Mouse (Mus musculus) 416B (cell line): ENCODE results near the gene Ccdc122.
"Not testable (repeated sequence)": the region's sequence is repeated elsewhere in the genome, so short reads cannot be mapped to it uniquely, and the experiment has no call there.

Experiments
- DNase-seq: peaks from one replicate; pipeline ENCODE4 v3.0.0; 2011; ENCODE audit warnings: low read depth

Ccdc122 gene

DNA sequence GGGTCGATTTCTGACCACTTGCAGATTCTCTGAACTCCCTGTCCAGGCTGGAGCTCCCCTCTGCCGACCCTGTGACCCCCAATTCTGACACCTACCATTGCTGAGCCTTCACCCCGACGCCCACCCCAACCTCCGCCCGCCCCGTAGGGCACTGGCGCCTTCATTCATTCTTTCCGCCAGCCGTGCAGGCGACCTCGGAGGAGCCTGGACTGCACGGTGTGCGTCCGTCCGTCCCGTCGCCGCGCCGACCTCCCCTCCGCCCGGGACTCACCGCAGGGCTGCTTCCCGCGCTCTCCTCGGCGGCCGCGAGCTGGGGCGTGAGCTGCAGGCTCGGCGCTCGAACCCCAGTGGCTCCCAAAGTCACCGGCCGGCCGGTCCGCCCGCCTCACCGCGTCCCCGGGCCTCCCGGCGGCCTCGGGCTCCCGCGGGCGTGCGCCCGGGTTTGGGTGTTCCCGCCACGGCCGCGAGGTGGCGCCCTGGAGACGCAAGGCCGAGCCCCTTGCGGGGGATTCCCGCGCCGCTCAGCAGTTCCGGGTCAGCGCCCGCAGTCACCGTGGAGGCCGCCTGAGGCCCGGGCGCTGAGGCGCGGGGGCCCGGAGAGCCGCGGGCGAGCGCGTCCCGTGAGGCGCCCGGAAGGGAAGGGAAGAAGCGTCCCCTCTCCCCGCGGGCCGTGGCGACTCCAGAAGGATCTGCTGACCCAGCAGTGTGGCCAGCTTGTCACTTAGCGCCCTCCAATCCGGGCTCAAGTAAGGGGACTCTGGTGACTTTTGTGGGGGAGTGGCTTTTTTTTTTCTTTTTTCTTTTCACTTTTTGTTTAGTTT is at the start of gene Ccdc122, which contains the start of gene Lacc1:
Ccdc122 (plus strand) TSS at position 547 of the 821 bp plus-strand sequence.
Lacc1 (minus strand) TSS at position 679 of the 821 bp plus-strand sequence.
- DNase-seq = peak; percentile 78

DNA sequence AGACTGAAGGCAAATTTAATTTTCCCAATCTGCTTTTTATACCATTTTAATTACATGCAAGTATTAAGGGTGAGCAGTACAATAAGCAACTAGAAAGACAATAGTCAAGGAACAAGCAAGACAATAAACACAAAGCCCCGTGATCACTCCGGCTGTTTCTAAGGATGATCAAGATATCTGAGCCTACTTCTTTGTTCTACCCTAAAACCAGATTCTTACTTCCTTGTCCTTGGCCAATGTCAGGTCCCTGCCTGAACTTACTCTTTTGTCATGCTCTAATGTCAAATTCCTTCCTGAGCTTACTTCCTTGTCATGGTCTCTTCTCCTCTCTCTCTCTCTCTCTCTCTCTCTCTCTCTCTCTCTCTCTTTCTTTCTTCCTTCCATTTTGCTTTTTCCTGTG is 46.2 kb upstream of the Ccdc122 start:
- not testable (repeated sequence) for DNase-seq

DNA sequence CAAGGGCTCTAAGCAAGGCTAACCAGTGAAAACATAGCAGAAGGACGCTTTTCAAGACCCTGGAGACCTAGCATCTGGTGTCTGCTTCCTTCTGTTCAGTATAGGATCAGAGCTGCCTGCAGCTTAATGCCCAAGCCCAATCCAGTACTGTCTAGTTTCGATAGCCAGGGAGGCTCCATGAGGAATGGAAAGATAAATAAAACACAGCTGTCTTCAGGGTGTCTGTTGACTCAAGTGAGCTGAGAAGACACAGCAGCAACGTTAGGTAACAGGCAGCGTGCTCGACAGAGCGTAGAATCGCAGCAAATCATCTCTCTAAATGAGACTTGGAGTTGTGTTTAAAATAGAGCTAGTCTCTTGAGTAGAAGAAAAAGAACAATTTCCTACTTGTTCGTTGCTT is 31.8 kb upstream of the Ccdc122 start:
- no peak for DNase-seq

DNA sequence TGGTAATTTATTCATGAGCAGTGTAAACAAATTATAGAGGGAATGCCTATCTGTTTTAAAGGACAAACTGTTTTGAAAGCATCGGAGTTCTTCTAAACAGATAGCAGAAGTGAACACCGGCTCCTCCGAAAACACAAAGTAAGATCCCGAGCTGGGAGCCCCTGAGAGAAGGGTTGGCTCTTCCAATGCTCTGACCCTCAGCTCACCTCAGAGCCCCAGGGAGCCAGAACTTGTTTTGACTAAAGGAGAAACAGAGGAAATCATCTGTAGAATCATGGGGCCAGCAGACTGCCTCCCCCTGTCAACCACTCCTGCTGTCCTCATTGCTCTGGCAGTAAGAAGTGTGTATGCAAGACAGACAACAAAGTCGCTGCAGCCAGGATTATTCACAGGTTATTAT is 31.0 kb upstream of the Ccdc122 start:
- DNase-seq = no peak

DNA sequence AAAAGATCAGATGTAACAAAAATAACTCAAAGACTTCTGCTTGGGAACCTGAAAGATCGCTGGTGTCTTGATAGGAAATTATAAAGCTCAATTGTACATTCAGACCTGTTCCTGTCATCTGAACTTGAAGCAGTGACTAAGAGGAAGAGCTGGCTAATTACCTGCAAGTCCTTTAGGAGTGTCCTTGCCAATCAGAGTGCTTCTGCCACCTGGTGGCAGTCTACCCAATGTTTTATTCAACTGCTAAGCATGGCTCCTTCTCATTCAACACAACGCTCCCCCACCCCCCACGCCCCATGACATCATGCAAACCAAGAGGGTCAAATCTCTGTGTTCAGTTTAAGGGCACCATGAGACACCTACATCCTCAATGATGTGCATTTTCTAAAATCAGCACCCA is 28.3 kb upstream of the Ccdc122 start:
- DNase-seq = peak; percentile 96

DNA sequence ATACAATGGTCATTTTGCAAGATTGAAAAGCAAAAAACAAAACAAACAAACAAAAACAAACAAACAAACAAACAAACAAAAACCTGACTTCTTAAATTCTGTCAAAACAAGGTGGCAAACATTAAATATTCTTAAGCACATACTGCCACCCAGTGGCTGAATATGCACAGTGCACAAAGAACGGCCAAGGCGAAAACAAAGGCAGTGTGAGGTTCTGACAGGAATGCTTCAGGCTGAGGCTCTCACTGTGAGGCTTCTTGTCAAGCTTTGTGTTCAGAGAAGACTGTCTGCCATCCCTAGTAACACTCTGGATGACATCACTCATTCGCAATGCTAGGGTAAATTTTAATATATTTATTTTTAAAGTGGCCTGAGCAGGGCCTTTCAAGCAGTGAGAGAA is 24.8 kb upstream of the Ccdc122 start:
- DNase-seq = peak; percentile 77

DNA sequence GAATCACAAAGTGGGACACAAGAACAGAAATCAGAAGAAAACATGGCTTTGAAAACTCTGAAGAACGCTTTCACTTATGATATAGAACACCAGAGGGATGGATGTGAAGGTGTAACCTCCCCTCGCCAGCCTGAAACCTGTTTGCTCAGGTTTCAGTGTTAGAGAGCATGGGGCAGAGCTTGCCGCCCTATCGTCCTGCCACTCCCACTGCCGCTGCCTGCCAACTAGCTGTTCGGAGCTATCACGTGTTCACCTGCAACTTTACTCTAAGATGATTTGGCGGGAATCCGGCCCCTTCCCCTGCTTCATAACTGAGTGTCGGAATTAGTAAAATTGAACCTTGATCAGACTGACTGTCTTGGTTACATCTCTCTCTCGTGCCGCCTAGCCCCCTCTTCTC is 19.8 kb upstream of the Ccdc122 start:
- DNase-seq = not testable (repeated sequence)

DNA sequence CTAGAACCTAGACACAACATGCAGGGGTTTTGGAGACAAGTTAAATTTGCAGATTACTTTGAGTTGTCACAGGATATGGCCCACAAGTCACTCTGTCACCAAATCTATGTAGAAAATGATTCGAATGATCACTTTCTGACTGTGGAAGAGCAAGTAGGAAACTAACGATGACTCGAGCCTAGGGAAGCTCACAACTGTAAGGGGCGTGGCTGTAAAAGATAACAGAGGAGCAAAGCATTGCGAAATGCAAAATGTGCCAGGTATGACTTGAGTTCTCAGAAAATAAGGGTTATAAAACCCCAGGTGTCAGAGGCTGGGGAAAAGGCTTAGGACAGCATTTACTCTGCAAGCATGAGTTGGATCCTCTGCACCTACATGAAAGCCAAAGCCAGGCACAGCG is 19.4 kb upstream of the Ccdc122 start:
- peak; percentile 28 for DNase-seq

DNA sequence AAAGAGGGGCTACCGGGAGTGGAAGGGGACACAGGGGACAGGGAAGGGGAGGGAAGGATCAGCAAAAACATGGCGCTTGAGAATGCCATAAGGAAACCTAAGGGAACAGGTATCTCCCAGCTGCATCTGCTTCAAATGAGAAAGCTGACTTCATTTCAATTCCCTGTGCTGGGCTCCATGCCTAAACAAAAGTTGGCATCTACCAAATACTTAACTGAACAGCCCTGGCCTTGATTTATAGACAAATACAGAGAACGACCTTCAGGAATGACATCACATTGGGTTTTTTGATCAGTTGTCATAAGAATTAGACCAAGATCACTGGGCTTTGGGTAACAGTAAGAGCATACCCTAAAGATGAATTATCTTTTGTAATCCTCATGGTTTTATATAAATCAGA is 12.1 kb upstream of the Ccdc122 start:
- DNase-seq = no peak

DNA sequence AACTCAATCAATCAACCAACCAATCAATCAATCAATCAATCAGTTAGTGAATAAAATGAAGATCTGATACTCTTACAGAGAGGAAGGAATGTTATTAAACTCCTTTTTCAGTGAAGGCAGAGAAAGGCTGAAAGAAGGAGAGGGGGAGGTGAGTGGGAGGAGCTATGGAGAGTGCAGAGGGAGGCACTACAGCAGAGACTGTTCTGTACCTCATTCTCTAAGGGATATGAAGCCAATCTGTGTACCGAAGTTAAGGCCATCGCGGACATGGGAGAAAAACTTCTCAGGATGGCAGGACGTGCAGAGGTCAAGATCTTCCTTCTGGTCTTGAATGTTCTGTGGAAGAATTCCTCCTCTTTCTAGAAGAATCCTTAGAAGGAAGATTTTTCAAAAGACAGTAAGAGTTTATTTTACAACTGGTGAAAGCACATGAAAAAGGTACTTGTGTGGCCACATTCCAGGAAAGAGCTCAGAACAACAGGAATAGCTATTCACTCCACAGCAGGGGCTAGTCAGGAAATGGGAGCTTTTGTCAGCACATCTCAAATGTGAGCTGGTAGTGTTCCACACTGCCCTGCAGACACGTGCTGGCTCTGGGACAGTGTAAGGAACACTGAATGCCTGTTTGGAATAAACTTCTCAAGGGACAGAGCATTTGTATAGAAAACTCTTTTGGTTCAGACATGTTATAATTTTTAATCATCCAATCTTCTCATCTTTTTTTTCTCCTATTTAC is 7.1 kb upstream of the Ccdc122 start:
- DNase-seq = no peak

DNA sequence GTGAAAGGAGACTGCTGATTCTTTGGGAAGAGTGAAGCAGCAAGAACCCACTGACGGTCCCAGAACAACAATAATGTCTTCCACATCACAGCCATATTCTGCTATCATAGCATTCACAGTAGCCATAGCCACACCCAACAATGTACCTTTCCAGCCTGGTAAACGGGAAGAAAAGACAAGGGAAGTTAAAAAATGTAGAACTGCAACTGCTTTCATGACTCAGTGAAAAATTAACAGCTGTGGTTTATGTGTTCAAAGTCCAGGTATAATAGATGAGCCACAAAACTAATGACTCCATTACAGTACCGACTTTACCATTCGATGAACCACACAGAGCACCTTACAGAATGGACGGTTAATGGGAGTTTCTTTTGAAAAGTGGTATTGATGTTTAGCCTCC is 5.8 kb upstream of the Ccdc122 start:
- DNase-seq = no peak

DNA sequence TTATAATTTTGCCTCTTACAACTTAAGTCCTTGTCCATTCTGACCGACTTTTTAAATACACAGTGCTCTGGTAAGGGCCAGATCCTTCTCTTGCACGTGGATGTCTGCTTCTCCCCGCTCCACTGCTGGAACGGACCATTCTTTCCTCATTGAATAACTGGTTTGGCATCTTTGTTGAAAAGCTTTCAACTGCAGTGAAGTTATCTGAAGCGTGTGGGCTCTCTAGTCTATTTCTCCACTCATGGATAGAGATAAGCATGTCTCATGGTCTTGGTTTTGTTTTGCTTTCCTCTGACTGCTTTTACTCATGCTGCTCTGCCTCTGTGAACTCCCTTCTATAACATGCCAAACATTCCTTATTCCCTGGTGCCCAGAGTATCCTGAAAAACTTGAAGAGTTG is 4.1 kb upstream of the Ccdc122 start:
- DNase-seq = no peak

DNA sequence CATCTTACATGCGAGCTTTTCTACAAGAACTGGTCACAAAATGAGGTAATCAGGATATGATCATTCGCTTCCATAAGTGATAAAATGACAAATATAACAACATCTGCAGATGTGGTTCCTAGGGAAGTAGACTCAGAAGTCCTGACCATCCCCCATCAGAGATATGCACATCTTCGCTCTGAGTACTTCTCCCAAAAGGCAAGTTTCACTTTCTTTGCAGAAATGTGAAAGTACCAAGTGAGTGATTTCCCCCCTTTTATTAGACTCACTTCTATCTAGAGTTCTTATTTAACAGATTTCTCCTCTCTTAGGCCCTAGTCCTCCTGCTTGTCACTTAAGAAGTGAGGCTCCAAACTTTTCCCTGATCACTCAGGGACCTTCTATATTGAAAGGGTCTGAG is 3.2 kb upstream of the Ccdc122 start:
- DNase-seq = no peak

DNA sequence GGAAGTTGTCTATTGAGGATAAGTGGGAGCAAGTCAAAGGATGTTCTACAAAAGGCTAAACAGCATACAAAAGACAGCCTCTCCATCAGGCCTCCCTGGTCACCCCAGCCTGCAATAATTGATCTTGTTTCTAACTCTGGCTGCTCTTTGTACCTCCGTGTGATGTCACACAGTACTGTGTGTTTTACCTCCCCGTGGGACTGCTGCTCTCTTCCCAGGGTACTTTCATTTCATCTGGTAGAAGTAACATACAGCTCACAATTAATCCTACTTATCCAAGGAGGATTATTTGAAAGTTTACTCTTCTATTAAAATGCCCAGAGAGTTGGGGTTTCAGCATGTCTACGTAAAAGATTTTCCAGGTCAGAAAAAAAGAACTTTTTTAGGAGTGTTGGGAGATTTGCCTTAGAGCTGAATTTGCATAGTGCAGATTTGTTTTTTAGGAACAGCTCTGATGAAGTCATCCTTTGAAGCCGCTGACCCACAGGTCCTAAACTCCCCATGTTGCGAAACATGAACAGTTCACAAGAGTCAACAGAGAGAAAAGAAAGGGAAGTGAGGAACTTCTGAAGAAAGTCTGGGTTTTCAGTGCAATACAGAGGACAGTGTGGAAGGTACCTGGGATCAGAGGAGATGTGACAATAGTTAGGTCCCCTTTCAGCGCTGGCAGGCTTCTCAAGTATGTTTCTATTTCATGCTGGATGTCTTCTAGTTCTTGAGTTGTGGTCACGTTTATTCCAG is 2.2 kb upstream of the Ccdc122 start:
- peak; percentile 75 for DNase-seq

DNA sequence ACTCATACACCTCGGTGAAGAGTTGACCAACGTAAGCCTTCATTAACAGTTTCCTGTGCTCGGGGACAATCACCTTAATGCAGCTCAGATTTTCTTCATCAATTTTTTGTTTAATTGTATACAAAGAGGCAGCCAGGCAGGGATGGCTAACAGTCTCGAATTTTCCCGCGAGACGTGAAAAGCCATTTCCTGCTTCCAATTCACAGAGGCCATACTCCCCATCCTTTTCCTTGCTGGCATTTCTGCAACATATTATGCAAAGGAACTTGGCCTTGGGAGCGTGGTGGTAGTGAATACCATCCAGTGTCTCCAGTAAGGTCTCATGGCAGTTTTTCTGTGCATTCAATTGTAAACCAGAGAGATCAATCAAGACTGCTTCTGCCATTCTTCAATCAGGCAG is 1.6 kb upstream of the Ccdc122 start:
- no peak for DNase-seq

DNA sequence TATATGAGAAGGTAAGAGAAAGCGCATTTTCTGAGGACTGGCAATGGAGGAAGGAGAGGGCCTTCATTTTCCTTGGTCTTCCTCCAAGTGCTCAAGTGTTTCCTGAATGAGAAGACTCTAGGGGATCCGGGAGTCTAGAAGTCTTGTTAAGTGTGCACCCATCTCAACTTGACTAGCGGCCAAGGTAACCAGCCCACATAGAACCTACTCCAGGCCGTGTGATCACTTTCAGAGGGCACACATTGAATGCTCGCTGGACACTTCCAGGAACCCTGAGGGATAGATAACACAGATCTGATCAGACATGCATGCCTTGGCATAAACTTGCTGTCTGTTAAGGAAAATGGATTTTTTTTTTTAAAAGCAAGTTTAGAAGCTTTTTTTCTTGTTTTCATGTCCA is 758 bp downstream of the Ccdc122 start:
- peak; percentile 43 for DNase-seq

DNA sequence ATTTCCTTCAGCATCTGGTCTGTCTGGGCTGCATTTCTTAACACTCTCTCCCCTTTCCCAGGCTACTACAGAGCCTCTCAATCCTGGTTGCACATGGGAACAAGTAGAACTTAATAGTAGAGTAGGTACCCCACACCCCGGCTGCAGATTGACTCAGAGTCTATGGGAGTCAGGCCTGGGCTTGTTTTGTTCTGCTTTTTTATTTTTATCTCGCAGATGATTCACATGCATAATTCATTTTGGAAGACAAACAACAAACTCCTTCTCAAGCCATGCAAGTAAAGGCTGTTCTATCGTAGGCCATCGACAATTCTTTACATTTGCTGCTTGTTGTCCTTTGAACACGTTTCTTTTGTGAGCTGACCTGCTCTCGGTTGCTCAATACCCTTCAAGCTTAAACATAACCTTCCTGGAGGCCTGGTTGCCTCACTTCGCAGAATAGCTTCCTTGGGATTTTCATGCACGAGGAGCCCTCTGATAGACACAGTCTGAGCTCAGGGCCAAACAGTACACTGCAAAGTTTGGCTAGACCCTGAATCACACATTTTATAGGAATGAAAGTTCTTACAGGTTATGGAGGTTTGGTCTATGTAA is 1.4 kb downstream of the Ccdc122 start:
- DNase-seq = peak; percentile 59

DNA sequence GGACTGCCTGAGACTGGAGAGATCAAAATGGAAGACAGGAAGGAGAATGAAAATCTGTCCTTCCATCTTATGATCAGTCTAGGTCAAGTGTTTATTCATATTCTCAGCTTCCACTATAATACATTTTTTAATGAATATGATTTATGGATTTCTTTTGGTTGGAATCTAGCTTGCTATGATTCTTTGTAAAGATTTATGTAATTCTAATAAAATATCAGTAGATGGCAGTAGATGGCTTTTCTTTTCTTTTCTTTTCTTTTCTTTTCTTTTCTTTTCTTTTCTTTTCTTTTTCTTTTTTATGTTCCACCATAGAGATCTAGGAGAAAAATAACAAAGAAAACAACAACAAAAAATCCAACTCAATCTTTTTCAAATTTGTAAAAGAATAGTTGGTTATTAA is 16.7 kb downstream of the Ccdc122 start:
- no peak for DNase-seq

DNA sequence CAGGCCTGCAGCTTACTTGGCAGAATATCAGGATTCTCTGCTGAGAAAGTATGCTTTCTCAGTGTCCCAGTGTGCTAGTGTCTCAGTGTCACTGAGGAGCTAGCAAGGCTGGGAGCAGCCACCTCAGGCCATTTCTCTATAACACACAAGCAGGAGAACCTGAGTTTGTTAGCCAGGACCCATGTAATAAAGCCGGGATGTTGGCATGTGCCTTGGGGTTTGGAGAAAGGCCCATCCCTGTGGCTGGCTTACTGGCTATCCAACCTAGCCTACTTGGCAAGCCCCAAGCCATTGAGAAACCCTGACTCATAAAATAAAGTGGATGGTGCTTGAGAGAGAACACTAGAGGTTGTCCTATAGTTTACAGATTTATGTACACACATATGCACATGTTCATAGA is 32.8 kb downstream of the Ccdc122 start:
- no peak for DNase-seq

DNA sequence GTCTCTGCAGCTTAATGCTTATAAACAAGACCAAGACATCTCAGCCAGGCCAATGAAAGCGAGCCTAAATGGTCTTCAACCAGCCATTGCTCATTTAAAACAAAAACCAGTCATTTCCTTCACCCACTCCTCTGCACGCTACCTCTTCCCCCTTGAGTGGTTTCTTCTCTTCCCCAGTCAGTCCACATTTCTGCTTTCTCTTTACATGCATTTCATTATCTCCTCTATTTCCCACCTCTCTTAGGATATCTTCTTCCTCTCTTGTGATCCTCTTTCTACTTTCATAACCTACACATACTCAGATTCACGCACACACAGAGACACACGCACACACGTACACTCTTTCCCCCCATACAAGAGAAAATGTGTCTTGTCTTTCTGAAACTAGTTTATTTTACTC is 44.7 kb downstream of the Ccdc122 start:
- no peak for DNase-seq

DNA sequence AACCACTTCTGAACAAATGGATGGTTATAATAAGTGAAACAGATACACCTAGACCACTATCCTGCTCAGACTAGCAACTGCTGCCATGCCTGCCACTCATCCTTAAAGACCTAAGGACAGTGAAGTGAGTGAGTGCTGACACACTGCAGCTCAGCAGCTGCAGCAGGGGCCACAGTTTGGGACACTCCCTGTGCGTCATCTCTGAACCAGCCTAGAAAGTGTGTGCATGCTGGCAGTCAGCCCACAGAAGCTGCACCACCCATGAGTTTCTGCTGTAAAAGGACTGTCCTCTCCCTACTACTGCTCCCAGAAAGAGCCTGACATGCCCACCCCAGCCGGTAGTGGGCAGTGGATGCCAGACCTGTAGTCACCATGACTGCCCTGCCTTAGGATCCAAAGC is 63.7 kb downstream of the Ccdc122 start:
- DNase-seq = no peak

DNA sequence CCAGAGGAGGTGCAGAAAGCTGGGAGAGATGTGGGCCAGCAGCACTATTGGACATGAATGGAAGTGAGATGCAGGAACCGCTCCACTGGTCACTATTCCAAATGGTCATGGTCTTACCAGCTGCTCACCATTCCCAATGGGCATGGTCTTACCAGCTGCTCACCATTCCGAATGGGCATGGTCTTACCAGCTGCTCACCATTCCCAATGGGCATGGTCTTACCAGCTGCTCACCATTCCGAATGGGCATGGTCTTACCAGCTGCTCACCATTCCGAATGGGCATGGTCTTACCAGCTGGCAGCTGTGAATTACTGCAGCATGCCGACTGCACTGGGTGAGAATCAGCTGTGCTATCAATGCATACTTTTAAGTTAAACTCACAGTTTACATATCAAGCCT is 74.0 kb downstream of the Ccdc122 start:
- DNase-seq = not testable (repeated sequence)
